Mouse (Mus musculus) brain, embryonic 14.5 days (tissue): ENCODE results near the gene AC170998.1. TPM values are rescaled to one million over a fixed set of nuclear protein-coding genes. Genes with fewer than 3 reads are reported as not detected.

ENCODE experiments used
- DNase-seq: peaks from one replicate; pipeline ENCODE4 v3.0.0-alpha.2; 2011; ENCODE audit warnings: low read depth
- CTCF ChIP-seq: fragments of 200-500 bp; IDR thresholded peaks from 2 replicates; pipeline ENCODE4 v1.5.1; 2012; ENCODE audit warnings: inconsistent platforms, mild to moderate bottlenecking, moderate library complexity, borderline replicate concordance; ENCODE audit not compliant: insufficient read depth, insufficient read length; ENCODE audit errors: extremely low read depth
- POLR2A ChIP-seq: fragments of 200-500 bp; IDR thresholded peaks from 2 replicates; pipeline ENCODE4 v1.6.1; 2012; ENCODE audit warnings: mild to moderate bottlenecking, inconsistent platforms, borderline replicate concordance; ENCODE audit not compliant: poor library complexity, insufficient read depth, insufficient read length, severe bottlenecking; ENCODE audit errors: extremely low read depth
- polyA plus RNA-seq: library from polyadenylated mRNA; depleted of rRNA; stranded (reverse); fragments of >200 nt; gene quantifications from 2 replicates; pipeline ENCODE4 v1.2.3, GENCODE M21; 2012; rRNA removed

AC170998.1 gene
- 0.53 and 0.89 TPM in 2 replicates for polyA plus RNA-seq

DNA sequence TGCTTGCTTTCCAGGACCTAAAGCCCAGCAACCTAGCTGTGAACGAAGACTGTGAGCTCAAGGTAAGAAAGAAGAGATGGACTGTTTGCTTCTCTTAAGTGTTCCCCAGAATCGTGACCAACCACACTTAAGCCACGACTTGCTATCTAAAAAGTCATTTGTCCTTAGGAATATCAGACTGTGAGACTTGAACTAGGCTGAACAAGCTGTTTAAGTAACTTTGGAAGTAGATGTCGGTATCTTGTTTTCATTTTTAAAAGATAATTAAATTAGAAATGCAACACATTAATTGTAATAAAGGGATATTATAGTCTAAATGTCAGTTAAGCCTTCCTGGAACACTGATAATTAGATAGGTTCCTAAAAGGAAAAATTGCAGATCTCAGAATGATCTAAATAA is at the start of gene AC170998.1:
Gene AC170998.1 (plus strand): TSS at position 301 of the 400 bp plus-strand sequence.
- DNase-seq: no peak
- no peak for TF ChIP-seq POLR2A

DNA sequence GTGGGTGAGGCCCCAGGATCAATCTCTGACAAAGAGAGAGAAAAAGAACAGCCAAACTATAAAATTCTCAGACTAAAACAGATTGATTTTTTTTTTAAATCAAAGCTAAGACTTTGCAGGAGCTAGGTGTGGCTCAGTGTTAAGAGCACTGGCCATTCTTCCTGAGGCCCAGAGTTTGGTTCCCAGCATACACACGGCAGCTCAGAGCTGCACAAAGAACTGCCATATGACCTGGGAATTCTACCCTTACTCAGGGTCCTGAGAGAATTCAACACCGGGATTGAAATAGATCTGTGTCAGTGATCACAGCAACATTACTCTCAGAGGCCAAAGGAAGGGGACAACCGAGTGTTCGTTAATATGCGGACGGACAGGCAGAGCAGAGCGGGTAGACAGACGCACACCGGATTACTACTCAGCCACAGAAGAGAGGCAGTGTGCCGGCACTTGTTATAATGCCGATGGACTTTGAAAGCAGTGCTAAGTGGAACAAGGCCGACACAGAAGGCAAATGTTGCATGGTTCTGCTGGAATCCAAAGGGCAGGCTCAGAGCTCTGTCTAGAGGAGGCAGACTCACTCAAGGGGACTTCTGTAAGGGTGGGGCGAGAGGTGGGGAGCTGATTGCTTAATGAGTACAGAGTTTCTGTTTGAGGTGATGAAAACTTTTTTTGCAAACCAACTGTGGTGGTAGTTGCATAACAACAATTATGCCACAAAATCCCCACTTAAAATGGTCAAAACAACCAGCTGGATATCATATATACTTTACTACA is 43.4 kb upstream of the AC170998.1 start:
- TF ChIP-seq POLR2A (no peak), CTCF (no peak)
- no peak for DNase-seq

DNA sequence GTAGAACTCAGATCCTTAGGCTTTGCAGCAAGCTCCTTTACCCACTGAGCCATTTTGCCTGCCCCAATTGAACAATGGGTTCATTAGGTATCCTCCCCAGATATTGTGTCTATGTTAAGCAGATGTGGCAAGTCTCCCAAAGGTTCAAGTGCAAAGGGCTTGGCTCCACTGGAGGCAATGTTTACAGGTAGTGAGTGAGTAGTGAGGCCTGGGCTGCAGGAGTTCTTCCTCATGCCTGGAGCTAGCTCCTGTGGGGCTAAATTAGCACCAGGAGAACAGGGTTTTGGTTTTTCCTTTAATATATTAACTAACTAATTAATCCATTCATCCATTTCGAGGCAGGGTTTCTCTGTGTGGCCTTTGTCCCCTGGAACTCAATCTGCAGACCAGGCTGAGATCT is 42.3 kb upstream of the AC170998.1 start:
- no peak for DNase-seq
- TF ChIP-seq POLR2A (no peak), CTCF (no peak)

DNA sequence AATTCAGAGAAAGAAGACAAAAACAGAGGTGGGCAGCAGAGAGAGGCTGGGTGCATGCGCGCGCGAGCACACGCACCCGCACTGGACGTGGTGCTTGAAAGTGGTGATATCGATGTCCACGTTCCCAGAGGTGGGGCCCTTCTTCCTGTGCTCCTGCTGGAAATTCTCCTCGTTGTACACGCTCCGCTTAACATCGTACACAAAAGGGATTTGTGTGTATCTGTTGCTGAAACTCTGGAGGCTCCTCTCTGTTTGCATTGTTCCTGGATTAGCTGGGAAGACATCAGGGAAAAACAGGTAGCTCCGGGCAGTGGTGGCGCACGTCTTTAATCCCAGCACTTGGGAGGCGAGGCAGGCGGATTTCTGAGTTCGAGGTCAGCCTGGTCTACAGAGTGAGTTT is 41.3 kb upstream of the AC170998.1 start:
- DNase-seq: peak; percentile 25
- TF ChIP-seq CTCF (no peak), POLR2A (no peak)

DNA sequence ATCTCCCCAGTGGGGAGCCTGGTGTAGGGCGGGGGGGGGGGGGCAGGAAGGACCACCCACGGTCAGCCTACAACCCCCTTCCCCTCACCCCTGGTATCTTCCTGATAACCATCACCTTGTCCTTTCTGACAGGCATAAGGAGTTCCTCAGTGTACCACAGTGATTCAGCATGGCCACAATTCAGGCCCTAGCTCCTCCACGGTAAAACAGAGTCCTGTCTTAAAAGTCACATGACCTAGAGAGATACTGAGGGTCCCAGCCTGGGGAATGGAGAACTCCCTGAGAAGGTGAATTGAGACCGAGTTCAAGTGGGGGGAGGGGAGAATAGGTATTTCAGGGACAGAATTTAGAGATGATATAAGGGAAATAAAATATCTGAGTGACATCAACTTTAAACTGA is 38.5 kb upstream of the AC170998.1 start:
- no peak for DNase-seq
- no peak for TF ChIP-seq CTCF

DNA sequence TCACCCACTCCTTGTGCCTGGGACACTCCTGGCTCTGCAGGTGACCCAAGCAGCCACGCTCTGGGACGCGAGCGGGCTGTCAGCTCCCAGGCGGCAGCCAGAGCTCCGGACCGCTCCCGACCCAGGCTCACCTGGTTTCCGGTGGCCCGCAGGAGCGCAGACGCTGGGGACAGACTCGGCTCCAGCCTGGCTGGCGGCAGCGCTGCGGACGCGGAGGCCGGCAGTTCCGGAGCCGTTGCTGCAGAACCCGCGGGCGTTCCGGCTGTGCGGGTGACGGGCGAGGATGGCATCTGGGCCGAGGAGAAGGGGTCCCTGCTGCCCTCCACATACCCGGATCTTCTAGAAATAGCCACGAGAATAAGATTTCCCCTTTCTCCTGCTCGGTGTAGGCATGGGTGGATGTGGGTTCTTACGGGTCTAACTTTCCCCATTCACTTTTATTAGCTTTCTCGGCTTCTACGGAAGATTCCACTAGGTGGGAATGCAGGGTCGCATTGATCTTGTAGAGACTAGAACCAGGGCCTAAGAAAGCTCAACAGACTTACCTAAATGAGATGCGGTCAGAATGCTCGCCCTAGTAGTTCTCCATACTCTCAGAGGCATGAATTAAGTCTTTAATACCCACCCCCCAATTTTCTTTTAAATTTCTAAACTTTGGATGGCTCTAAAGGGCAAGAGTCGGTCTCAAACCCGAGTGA is 36.1 kb upstream of the AC170998.1 start, which contains the start of gene Slc26a8:
Gene Slc26a8 (minus strand): TSS at position 648 of the 698 bp plus-strand sequence.
- no peak for TF ChIP-seq CTCF
- no peak for TF ChIP-seq POLR2A
- peak; percentile 19 for DNase-seq

DNA sequence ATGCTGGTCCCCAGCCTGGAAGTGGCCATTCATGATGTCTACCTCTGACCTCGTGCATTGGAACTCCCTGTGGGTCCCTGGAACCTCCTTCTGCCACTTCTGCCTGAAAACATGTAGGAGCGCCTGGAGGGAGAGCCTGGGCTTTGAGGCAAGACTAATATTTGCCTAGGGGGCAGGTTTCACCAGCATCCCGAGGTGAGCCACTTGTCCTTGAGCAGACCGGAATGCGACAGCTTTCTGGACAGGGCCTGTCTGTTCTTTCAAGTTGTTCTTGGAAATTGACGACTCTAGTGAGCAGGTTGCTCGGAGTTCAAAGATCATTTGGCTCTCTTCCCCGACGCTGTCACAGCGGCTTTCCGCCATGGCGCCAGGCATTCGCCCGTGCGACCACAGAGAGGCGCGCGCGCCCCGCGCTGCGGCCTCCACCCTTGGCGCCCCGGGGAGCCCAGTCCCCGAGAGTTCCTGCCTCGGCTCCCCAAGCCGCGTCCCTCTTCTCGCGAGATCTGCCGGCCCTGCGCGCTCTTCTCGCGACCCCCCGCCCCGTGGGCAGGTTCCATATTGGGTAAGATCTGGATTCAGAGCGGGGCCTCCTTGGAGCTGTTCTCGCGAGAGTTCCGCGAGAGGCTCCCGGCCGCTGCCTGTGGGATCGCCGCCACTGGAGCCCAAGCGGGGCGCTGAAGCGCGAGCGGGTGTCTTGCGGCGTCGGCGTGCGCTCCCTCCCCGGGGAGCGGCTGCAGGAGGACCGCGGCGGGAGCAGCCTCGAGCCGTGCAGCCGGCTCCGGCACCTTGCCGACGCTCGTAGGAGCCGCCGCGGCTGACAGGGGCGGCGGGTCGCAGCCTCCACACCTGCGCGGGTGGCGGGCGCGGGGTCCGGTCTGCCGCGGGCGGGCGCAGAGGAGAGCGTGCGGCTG is 34.9 kb upstream of the AC170998.1 start, which contains the start of gene Mapk14:
Gene Mapk14 (plus strand): TSS at position 554 of the 911 bp plus-strand sequence.
- peak; percentile 99 for DNase-seq
- peak; percentile 98 for TF ChIP-seq POLR2A
- TF ChIP-seq CTCF: peak; percentile 65

DNA sequence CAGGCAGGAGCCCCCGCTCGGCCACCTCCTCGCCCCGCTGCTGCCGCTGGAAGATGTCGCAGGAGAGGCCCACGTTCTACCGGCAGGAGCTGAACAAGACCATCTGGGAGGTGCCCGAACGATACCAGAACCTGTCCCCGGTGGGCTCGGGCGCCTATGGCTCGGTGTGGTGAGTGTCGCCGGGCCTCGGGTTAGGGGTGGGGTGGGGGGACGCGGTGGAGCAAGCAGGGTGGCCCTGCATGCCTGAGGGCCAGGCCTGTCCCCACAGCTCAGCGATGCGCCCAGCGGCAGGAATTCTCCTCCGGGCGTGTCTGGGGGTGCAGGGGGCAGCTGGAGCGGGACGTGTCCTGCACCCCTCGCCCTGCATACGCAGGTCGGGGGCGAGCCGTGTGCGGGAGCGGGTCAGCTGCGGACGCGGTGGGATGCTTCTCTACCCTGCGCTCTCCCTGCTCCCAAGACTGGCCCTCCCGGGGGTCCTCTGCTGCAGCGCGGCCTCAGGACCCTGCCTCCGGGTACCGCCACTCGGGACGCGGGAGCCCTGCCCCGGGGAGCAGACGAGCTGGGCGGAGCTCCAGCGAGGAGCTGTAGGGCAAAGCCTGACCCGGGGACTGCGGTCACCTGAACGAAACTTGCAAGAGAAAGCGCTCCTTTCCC is 34.1 kb upstream of the AC170998.1 start:
- TF ChIP-seq POLR2A (no peak), CTCF (no peak)
- peak; percentile 55 for DNase-seq

DNA sequence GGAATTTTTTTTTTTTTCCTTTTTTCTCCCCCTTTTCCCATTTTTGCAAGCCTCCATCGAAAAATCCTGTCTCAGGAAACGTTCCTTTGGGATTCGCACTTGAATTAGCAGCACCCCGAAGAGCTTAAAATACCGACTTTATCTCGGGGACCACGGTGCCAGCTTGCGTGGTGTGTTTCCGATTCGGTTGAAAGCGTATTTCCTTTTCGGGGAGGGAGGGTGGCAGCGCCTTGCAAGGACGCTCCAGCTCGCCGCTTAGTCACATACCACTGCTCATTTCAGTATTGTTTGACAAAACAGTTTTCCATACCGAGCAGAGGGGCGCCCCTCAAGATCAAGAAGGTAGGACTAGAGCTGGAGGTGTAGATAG is 33.6 kb upstream of the AC170998.1 start:
- peak; percentile 72 for DNase-seq
- TF ChIP-seq CTCF (no peak), POLR2A (no peak)

DNA sequence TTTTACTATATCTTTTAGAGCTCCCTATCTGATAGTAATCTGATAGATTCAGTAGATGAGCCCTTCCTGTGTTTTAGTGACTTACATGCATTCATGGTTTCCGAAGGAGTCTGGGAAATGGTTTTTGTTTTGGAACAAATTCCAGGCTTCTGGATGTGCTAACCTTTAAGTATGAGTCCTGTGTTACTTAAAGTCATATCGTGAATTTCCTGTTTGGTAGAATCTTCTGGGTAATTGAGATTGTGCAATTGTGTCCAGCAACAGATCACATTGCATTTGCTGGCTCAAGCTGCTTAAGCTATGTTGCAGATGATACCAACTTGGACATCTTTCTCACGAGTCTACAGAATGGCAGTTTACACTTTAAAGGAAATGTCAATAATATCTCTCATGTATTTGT is 32.8 kb upstream of the AC170998.1 start:
- TF ChIP-seq CTCF (no peak), POLR2A (no peak)
- DNase-seq: no peak

DNA sequence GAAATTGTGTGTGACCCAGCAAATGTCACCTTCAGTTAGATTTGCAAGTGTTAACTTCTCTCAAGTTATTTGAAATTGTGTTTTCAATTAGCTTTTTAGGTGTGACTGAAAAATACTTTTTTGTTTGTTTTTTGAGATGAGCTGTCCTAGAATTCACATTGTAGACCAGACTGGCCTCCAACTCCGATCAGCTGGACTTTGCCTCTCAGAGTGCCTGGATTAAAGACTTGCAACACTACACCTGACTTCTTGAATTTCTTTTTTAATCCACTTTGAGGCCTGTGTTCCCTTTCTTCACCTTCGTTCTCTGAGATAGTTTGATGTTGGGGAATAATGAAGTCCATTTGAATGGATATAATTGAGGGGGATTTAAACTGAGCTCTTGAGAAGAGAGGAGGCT is 31.8 kb upstream of the AC170998.1 start:
- no peak for DNase-seq
- no peak for TF ChIP-seq CTCF
